Mouse (Mus musculus) midbrain, embryonic 16.5 days (tissue): ENCODE results near the gene Bsnd. TPM values are rescaled to one million over a fixed set of nuclear protein-coding genes. Genes with fewer than 3 reads are reported as not detected.

ENCODE experiments used
- ATAC-seq: fragments of 200-750 bp; cut with Nextera tagmentation; 2 replicates; pipeline ENCODE4 v1.8.0; 2017; ENCODE audit warnings: moderate TSS enrichment
- H3K27ac ChIP-seq: fragments of 300-500 bp; sonication (generic); 2 replicates; pipeline ENCODE4 v1.5.1; 2014; ENCODE audit warnings: mild to moderate bottlenecking, low read length, mixed read lengths
- H3K27me3 ChIP-seq: fragments of 300-500 bp; sonication (generic); 2 replicates; pipeline ENCODE4 v1.6.1; 2014; ENCODE audit warnings: low read depth, low read length, mixed read lengths; ENCODE audit not compliant: control insufficient read depth, insufficient read depth
- H3K36me3 ChIP-seq: fragments of 300-500 bp; sonication (generic); 2 replicates; pipeline ENCODE4 v1.6.1; 2014; ENCODE audit warnings: mild to moderate bottlenecking, low read length, moderate library complexity, mixed read lengths; ENCODE audit not compliant: control insufficient read depth, insufficient read depth
- H3K4me1 ChIP-seq: fragments of 300-500 bp; sonication (generic); 2 replicates; pipeline ENCODE4 v1.6.1; 2014; ENCODE audit warnings: mild to moderate bottlenecking, low read length, mixed read lengths; ENCODE audit not compliant: control insufficient read depth, insufficient read depth
- H3K4me2 ChIP-seq: fragments of 300-500 bp; sonication (generic); 2 replicates; pipeline ENCODE4 v1.6.1; 2014; ENCODE audit warnings: mild to moderate bottlenecking, low read length, mixed read lengths
- H3K4me3 ChIP-seq: fragments of 300-500 bp; sonication (generic); 2 replicates; pipeline ENCODE4 v1.5.1; 2014; ENCODE audit warnings: low read depth, mild to moderate bottlenecking, low read length, moderate library complexity, mixed read lengths
- H3K9ac ChIP-seq: fragments of 300-500 bp; sonication (generic); 2 replicates; pipeline ENCODE4 v1.6.1; 2014; ENCODE audit warnings: low read depth, low read length, mixed read lengths
- H3K9me3 ChIP-seq: fragments of 300-500 bp; sonication (generic); replicated peaks from 2 replicates; pipeline ENCODE4 v1.6.1; 2014; ENCODE audit warnings: mild to moderate bottlenecking, low read length, mixed read lengths; ENCODE audit not compliant: control insufficient read depth, poor library complexity, severe bottlenecking
- WGBS: fragments of 180-500 bp; shearing (Covaris S2); extraction: QIAGEN DNeasy Blood & Tissue Kit; methylation state at CpG from one replicate; pipeline ENCODE4 v1.1.7; 2014; 5-methylcytosine and 5-hydroxymethylcytosine counted together
- polyA plus RNA-seq: library from polyadenylated mRNA; unstranded; fragments of >200 nt; fragmentation: Nextera tagmentation; extraction: Ambion mirVana; gene quantifications from 2 replicates; pipeline ENCODE4 v1.2.1, GENCODE M21; 2015

Bsnd gene
- polyA plus RNA-seq, 1 experiment from 2014 or later: not detected

GRCm38 (mm10) chr4:106496833-106497232 lies 4.8 kb upstream of the Bsnd start:
- no peak for ATAC-seq
- Histone ChIP-seq H3K27ac (no peak overlapping the region), H3K4me2 (no peak overlapping the region), H3K4me1 (no peaks in the 10 kb centered on the region; the same call in 1 of the 2 replicates), H3K9ac (no peak overlapping the region), H3K9me3 (no peaks in the 10 kb centered on the region), H3K4me3 (no peak overlapping the region), H3K27me3 (no peaks in the 10 kb centered on the region), H3K36me3 (no peaks in the 10 kb centered on the region)
- 62% methylated on average over 6 of the region's 6 CpGs for WGBS

- H3K9ac ChIP-seq: no peak overlapping the region
- no peak for ATAC-seq
- H3K27me3 ChIP-seq: no peaks in the 10 kb centered on the region
- H3K4me2 ChIP-seq: no peak overlapping the region
- no peaks in the 10 kb centered on the region; the same call in 1 of the 2 replicates for H3K4me1 ChIP-seq
- H3K27ac ChIP-seq: no peak overlapping the region
- no peaks in the 10 kb centered on the region for H3K9me3 ChIP-seq
- H3K36me3 ChIP-seq: no peaks in the 10 kb centered on the region
- WGBS: 77% methylated on average over 2 of the region's 2 CpGs
- no peak overlapping the region for H3K4me3 ChIP-seq
Observed at GRCm38 (mm10) chr4:106493639-106494038, 1.6 kb upstream of the Bsnd start.

- no peaks in the 10 kb centered on the region for H3K36me3 ChIP-seq
- H3K9me3 ChIP-seq: no peaks in the 10 kb centered on the region
- no peak overlapping the region for H3K9ac ChIP-seq
- no peaks in the 10 kb centered on the region for H3K27me3 ChIP-seq
- H3K4me1 ChIP-seq: no peaks in the 10 kb centered on the region
- no peak overlapping the region for H3K27ac ChIP-seq
- no peak for ATAC-seq
- WGBS: 57% methylated on average over 4 of the region's 4 CpGs
- H3K4me2 ChIP-seq: no peak overlapping the region
- H3K4me3 ChIP-seq: no peak overlapping the region
Observed at GRCm38 (mm10) chr4:106490620-106491019, 1.5 kb downstream of the Bsnd start.

GRCm38 (mm10) chr4:106483831-106484230 lies 8.3 kb downstream of the Bsnd start:
- Histone ChIP-seq H3K9ac (no peak overlapping the region), H3K27me3 (no peaks in the 10 kb centered on the region)
- WGBS: 92% methylated on average over 1 of the region's 1 CpGs

GRCm38 (mm10) chr4:106483215-106483727 lies 8.8 kb downstream of the Bsnd start:
- WGBS: 35% methylated on average over 7 of the region's 7 CpGs
- Histone ChIP-seq H3K4me1 (no peaks in the 10 kb centered on the region), H3K27me3 (no peaks in the 10 kb centered on the region), H3K36me3 (no peaks in the 10 kb centered on the region), H3K9ac (no peak overlapping the region), H3K27ac (no peak overlapping the region), H3K4me2 (no peak overlapping the region), H3K9me3 (no peaks in the 10 kb centered on the region), H3K4me3 (no peak overlapping the region)
- no peak for ATAC-seq

More at GRCm38 (mm10) chr4:106483831-106484230, 8.3 kb downstream of the Bsnd start:
- no peak for ATAC-seq
- no peak overlapping the region for H3K27ac ChIP-seq
- H3K36me3 ChIP-seq: no peaks in the 10 kb centered on the region
- no peaks in the 10 kb centered on the region for H3K9me3 ChIP-seq
- H3K4me1 ChIP-seq: no peaks in the 10 kb centered on the region
- H3K4me2 ChIP-seq: no peak overlapping the region
- no peak overlapping the region for H3K4me3 ChIP-seq

GRCm38 (mm10) chr4:106480545-106480944 lies 11.5 kb downstream of the Bsnd start:
- Histone ChIP-seq H3K9ac (no peak overlapping the region), H3K4me3 (no peak overlapping the region), H3K4me2 (no peak overlapping the region), H3K27ac (no peak overlapping the region), H3K9me3 (no peaks in the 10 kb centered on the region), H3K4me1 (no peaks in the 10 kb centered on the region), H3K27me3 (no peaks in the 10 kb centered on the region), H3K36me3 (no peaks in the 10 kb centered on the region)
- ATAC-seq: no peak
- WGBS: 73% methylated on average over 3 of the region's 3 CpGs

GRCm38 (mm10) chr4:106474241-106474640 lies 17.8 kb downstream of the Bsnd start:
- Histone ChIP-seq H3K4me3 (no peak overlapping the region), H3K9me3 (no peaks in the 10 kb centered on the region), H3K4me2 (no peak overlapping the region), H3K9ac (peak overlapping the region; percentile 40; the same call in 1 of the 2 replicates), H3K36me3 (no peaks in the 10 kb centered on the region), H3K4me1 (no peaks in the 10 kb centered on the region), H3K27ac (no peak overlapping the region), H3K27me3 (no peaks in the 10 kb centered on the region)
- WGBS: 3% methylated on average over 6 of the region's 6 CpGs
- ATAC-seq: peak; percentile 73

- no peaks in the 10 kb centered on the region for H3K4me1 ChIP-seq
- H3K36me3 ChIP-seq: no peaks in the 10 kb centered on the region
- no peak overlapping the region for H3K4me2 ChIP-seq
- H3K27ac ChIP-seq: no peak overlapping the region
- ATAC-seq: peak; percentile 75
- no peaks in the 10 kb centered on the region for H3K27me3 ChIP-seq
- no peak overlapping the region for H3K9ac ChIP-seq
- WGBS: 13% methylated on average over 3 of the region's 3 CpGs
- H3K9me3 ChIP-seq: no peaks in the 10 kb centered on the region
- no peak overlapping the region for H3K4me3 ChIP-seq
Observed at GRCm38 (mm10) chr4:106472335-106472734, 19.7 kb downstream of the Bsnd start.

GRCm38 (mm10) chr4:106470921-106471320 lies 21.2 kb downstream of the Bsnd start:
- H3K4me3 ChIP-seq: no peak overlapping the region
- H3K9ac ChIP-seq: no peak overlapping the region
- no peak overlapping the region for H3K4me2 ChIP-seq
- no peaks in the 10 kb centered on the region for H3K4me1 ChIP-seq
- 84% methylated on average over 5 of the region's 5 CpGs for WGBS
- H3K27me3 ChIP-seq: no peaks in the 10 kb centered on the region
- no peak overlapping the region for H3K27ac ChIP-seq
- no peak for ATAC-seq
- no peaks in the 10 kb centered on the region for H3K9me3 ChIP-seq
- H3K36me3 ChIP-seq: no peaks in the 10 kb centered on the region
